Mouse (Mus musculus) left cerebral cortex, adult 8-10 months (tissue): ENCODE data around the gene Lrrc8d. TPM values are rescaled to one million over a fixed set of nuclear protein-coding genes. Genes with fewer than 3 reads are reported as not detected.

Source experiments
- DNase-seq, 2 experiments: peaks; one replicate each; pipeline ENCODE4 v3.0.0; 2022; ENCODE audit warnings: low spot score in 2 of 2
- total RNA-seq, 4 experiments: library from RNA; stranded (reverse); gene quantifications; 2 replicates each; pipeline ENCODE4 v1.2.4; 2022

Lrrc8d gene
- total RNA-seq, 4 experiments from 2014 or later = 39.2 to 45.4 (median 42.1) TPM

GRCm38 (mm10) chr5:105715531-105716124 lies 15.9 kb downstream of the Lrrc8d start:
- peak in 1 of 2 experiments; percentile 44 for DNase-seq

GRCm38 (mm10) chr5:105717294-105717693 lies 17.5 kb downstream of the Lrrc8d start:
- no peak for DNase-seq

GRCm38 (mm10) chr5:105718138-105718670 lies 18.4 kb downstream of the Lrrc8d start:
- no peak for DNase-seq

DNA sequence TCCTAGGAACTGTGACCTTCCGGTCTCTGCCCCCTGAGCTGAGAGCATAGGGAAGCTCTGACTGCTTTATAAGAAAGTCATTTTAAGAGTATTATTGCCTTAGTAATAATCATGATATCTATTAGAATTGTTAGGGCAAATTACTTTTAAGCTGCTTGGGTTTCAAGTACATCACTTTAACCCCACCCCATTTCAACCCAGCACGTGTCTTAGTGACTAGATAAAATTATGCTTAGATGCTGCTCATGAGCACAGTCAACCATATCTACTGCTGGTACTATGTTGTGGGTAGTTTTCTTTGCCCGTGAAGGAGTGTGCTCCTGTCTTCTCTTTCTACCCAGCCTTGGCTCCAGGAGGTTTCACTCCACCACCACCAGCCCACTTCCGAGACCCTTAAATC lies 21.5 kb downstream of the Lrrc8d start:
- no peak for DNase-seq

DNA sequence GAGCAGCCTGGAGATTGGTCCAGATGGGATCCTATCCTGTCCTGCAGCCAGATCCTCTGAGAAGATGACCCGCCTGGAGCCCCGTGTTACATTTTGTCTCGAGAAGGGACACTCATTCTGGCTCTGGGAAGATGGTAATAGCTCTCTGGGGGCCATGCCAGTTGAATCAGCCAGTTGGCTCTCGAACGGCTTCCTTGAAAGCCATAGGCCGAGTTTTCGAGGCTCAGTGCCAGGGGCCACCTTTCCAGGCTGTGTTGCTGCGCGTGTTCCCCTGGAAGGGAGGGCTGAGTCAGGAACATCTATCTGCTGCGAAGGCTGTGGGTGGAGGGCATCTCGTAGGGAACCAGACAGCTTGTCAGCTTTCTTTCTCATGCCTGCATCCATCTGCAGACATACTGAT lies 23.0 kb downstream of the Lrrc8d start:
- no peak for DNase-seq

DNA sequence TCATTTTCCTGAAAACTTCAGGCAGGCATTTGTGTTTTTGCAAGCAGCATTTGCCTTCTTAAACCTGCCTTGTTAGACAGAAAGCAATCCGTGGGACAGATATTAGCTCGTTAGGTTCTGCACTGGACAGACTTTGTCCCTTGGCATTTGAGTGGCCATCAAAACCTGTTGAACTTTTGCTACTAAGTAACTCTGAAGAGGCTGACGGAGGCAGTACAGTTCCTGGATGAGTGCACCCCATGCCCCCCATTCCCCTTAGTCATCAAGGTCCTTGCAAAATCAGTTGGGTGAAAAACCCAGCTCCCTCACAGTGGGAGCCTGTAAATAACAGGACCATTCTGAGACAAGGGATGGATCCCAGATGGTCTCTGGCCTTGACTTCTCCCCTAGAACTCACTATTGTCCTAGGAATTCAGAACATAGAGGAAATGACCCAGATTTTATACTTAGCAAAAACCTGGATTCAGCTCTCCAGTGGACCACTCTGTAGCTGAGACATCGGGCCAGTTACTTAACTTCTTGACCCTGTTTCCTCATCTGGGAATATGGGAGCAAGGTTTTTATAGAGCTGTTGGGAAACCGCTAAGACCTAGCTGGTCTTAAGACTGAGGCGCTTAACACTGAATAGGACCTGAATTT lies 30.5 kb downstream of the Lrrc8d start:
- no peak for DNase-seq

GRCm38 (mm10) chr5:105731173-105731626 lies 31.4 kb downstream of the Lrrc8d start:
- no peak for DNase-seq

DNA sequence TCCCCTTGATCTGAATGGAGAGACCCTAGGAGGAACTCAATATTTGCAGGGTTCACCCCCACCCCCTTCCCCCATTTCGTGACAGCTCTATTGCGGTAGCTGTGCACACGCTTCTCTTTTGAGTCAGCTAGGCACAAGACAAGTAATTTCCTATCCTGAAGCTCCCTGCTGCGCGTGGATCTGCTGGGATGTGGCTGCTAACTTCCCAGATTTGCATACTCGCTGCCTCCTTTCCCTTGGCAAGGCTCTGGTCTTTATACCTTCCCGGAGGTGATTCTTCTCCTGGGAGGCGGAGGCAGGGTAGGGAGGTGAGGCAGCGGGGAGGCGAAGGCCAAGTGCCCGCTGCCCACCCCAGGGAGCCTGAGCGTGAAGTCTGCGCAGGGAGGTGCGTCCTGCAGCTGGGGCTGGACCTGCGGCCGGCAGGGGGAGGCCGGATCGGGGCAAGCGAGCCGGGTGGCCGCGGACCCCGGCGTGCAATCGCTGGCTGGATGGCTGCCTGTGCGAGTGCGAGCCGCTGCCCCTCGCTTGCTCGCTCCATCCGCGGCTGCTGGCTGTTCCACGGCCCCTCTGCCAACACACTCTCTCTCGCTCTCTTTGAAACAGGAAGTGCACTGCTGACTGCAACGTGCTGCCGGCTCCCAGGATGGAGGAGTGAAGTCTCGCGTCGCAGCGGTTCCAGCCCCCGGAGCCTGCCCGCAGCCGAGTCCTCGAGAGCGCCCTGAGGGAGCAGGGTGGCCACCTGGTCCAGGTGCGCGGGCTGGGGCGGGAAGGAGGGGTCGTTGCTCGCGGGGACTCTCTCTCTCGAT lies 32.1 kb downstream of the Lrrc8d start:
- DNase-seq = no peak

DNA sequence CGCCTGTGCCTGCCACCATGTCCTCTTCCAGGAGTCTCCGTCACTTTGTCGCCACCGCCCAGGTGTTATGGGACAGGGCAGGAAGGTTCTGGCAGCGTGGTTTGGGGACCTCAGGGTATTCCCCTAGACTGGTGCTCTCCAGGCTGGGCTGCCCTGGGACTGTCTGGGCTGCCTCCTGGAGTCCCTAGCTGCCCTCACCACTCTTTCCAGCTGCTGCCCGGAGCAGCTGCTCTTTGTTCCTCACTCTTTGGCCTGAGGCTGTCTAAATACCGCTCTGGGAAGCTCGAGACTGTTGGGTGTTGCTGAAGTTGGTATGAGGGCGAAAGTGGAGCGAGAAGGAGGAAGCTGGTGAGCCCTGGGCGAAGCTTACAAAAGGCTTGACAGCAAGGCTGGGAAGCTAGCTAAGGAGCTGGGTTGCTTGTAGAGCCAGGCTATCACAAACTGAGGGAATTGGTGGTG lies 32.7 kb downstream of the Lrrc8d start:
- no peak for DNase-seq

DNA sequence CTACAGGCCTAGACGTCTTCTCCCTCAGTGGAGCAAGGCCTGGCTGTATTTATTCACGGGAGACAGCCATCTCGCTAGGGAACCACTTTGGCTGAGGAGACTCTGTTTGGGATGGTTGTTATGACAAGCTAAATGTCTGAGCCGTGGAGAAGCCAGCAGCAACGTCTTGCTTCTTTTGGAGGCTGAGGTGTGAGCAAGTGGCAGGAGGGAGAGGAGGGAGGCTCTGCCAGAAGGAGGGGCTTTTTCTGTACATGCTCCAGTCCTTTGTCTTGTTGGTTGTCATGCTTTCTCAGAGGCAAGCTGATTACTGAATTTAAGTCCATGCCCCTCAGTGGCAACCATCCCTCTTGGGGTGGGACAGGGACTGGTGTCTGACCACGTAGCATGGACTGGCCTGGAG lies 33.5 kb downstream of the Lrrc8d start:
- no peak for DNase-seq

DNA sequence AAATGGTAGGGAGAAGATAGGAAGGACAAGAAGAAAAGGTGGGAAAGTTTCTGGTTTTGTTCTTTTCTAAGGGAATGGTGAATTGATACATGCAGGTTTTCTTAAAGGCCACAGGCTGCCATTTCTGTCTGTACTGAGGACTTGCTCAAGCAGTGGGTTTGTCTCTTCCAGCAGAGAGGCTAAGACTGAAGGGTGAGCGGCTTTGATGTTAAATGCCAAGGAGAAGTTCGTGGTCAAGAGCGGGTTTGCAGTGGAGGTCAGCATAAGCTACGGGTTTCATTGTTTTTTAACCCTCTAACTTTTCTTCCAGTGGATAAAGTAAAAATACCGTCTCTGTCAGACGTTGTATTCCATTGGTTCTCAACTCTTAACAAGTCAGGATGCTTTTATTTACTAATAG lies 36.6 kb downstream of the Lrrc8d start:
- DNase-seq = no peak

DNA sequence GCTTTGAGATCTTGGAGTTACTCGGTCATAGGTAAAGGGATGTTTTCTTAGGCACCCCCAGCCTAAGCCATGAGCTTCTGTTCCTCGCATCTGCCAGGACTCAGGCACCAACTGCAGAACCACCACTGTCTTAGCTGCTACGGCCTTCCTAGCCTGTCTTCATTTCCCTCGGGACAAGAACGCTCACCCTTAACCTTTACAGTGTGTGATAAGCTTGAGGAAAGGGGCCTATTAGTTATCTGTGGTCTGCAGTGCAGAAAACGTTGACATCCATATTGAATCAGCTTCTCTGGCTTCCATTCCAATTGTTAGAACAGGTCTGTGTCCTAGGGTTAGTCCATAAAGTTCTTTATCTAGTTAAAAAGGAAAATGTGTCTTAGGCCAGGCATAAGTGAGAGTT lies 37.4 kb downstream of the Lrrc8d start:
- DNase-seq = no peak

- DNase-seq = no peak
These were observed 40.7 kb downstream of the Lrrc8d start for GRCm38 (mm10) chr5:105740437-105740836.

- no peak for DNase-seq
These were observed 42.9 kb downstream of the Lrrc8d start for GRCm38 (mm10) chr5:105742641-105743040.

DNA sequence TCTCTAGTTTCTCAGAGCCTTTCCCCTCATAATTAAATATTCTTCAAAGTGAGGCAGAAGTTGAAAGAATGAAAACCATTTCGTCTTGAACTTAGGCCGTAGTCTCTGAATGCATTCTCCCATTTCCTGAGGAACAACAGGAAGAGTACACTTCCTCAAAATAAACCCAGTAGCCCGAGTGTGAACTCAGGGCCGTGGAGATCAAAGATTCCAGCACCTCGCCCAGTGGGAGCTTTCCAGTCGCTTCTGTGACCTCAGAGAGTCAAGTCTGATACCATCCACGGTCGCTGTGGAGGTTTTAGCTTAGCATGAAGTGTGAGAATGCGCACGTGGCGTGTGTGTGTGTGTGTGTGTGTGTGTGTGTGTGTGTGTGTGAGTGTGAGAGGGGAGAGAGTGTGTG lies 45.6 kb downstream of the Lrrc8d start:
- no peak for DNase-seq

DNA sequence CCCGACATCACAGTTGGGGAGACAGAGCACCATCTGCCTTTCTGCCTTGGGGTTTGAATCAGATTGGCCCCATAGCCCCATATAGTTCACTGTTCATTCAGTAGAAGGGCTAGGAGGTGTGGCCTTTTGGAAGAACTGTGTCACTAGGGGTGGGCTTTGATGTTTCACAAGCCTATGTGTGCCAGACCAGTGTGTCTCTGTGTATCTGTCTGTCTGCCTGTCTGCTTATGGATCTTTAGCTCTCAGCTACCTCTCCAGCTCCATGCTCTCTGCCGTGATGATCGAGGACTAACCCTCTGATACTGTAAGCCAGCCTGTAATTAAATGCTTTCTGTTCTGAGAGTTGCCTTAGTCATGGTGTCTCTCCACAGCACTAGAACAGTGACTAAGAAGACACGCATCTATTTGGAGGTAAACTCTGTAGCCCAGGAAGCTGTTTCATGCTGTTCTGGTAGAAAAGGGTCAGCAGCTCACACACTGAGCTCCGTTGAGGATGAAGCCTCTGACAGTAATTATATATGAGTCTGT lies 46.2 kb downstream of the Lrrc8d start:
- DNase-seq = no peak

- no peak for DNase-seq
These were observed 55.0 kb downstream of the Lrrc8d start for GRCm38 (mm10) chr5:105754803-105755202.

- no peak for DNase-seq
These were observed 55.7 kb downstream of the Lrrc8d start for GRCm38 (mm10) chr5:105755491-105755890.

- no peak for DNase-seq
These were observed 58.2 kb downstream of the Lrrc8d start for GRCm38 (mm10) chr5:105757978-105758377.

- no peak for DNase-seq
These were observed 59.1 kb downstream of the Lrrc8d start for GRCm38 (mm10) chr5:105758866-105759265.

- no peak for DNase-seq
These were observed 62.2 kb downstream of the Lrrc8d start for GRCm38 (mm10) chr5:105761848-105762482.
